Mouse (Mus musculus) liver, adult (tissue): ENCODE data around the gene Sumo3.

Experiments used
- GATA4 ChIP-seq: IDR thresholded peaks from 2 replicates; pipeline ENCODE4 v1.6.1; 2014; ENCODE audit warnings: mild to moderate bottlenecking, low read length; ENCODE audit not compliant: insufficient replicate concordance

The Sumo3 gene

GRCm38 (mm10) chr10:77634016-77634415, 28.1 kb downstream of the Sumo3 start:
- no peak for TF ChIP-seq GATA4

- no peak for TF ChIP-seq GATA4
These were observed 28.7 kb downstream of the Sumo3 start for GRCm38 (mm10) chr10:77634452-77635231.

- no peak for TF ChIP-seq GATA4
These were observed 30.5 kb downstream of the Sumo3 start for GRCm38 (mm10) chr10:77636234-77636922.

- TF ChIP-seq GATA4, result no peak
These were observed 33.1 kb downstream of the Sumo3 start for GRCm38 (mm10) chr10:77638956-77639355.

- no peak for TF ChIP-seq GATA4
These were observed 37.3 kb downstream of the Sumo3 start for GRCm38 (mm10) chr10:77643160-77643559.

GRCm38 (mm10) chr10:77645571-77645970, 39.7 kb downstream of the Sumo3 start:
- TF ChIP-seq GATA4, result no peak

GRCm38 (mm10) chr10:77647461-77647860, 41.6 kb downstream of the Sumo3 start:
- TF ChIP-seq GATA4, result no peak

- TF ChIP-seq GATA4, result no peak
These were observed 42.0 kb downstream of the Sumo3 start for GRCm38 (mm10) chr10:77647901-77648300.

GRCm38 (mm10) chr10:77652046-77652445, 46.1 kb downstream of the Sumo3 start:
- TF ChIP-seq GATA4, result no peak

- TF ChIP-seq GATA4, result no peak
These were observed 52.5 kb downstream of the Sumo3 start for GRCm38 (mm10) chr10:77658286-77658994.

GRCm38 (mm10) chr10:77663949-77664665, 58.2 kb downstream of the Sumo3 start:
- TF ChIP-seq GATA4, result no peak

- no peak for TF ChIP-seq GATA4
These were observed 60.4 kb downstream of the Sumo3 start for GRCm38 (mm10) chr10:77666342-77666741.

- no peak for TF ChIP-seq GATA4
These were observed 61.5 kb downstream of the Sumo3 start for GRCm38 (mm10) chr10:77667402-77667801.
